Mouse (Mus musculus) midbrain, embryonic 11.5 days (tissue): ENCODE results near the gene Supv3l1. TPM values are rescaled to one million over a fixed set of nuclear protein-coding genes. Genes with fewer than 3 reads are reported as not detected.
"Not testable (repeated sequence)": the region's sequence is repeated elsewhere in the genome, so short reads cannot be mapped to it uniquely, and the experiment has no call there.

Source experiments
- ATAC-seq: fragments of 200-750 bp; cut with Nextera tagmentation; 2 replicates; pipeline ENCODE4 v1.8.0; 2017; ENCODE audit warnings: moderate TSS enrichment, moderate library complexity; ENCODE audit not compliant: low FRiP score
- DNase-seq: peaks from one replicate; pipeline ENCODE4 v3.0.0; 2015; ENCODE audit warnings: low spot score; ENCODE audit errors: missing footprints
- H3K27ac ChIP-seq: fragments of 300-500 bp; sonication (generic); 2 replicates; pipeline ENCODE4 v1.5.1; 2014; ENCODE audit warnings: low read depth, low read length
- H3K27me3 ChIP-seq: fragments of 300-500 bp; sonication (generic); 2 replicates; pipeline ENCODE4 v1.6.1; 2014; ENCODE audit warnings: mild to moderate bottlenecking, low read length, moderate library complexity, mixed read lengths; ENCODE audit not compliant: control insufficient read depth, insufficient read depth
- H3K36me3 ChIP-seq: fragments of 300-500 bp; sonication (generic); 2 replicates; pipeline ENCODE4 v1.6.1; 2014; ENCODE audit warnings: mild to moderate bottlenecking, low read length, moderate library complexity, mixed read lengths; ENCODE audit not compliant: control insufficient read depth, insufficient read depth
- H3K4me1 ChIP-seq: fragments of 300-500 bp; sonication (generic); 2 replicates; pipeline ENCODE4 v1.6.1; 2014; ENCODE audit warnings: low read length; ENCODE audit not compliant: control insufficient read depth, insufficient read depth
- H3K4me2 ChIP-seq: fragments of 300-500 bp; sonication (generic); 2 replicates; pipeline ENCODE4 v1.6.1; 2014; ENCODE audit warnings: mild to moderate bottlenecking, moderate library complexity
- H3K4me3 ChIP-seq: fragments of 300-500 bp; sonication (generic); 2 replicates; pipeline ENCODE4 v1.5.1; 2014; ENCODE audit warnings: low read depth, low read length
- H3K9ac ChIP-seq: fragments of 300-500 bp; sonication (generic); 2 replicates; pipeline ENCODE4 v1.6.1; 2014; ENCODE audit warnings: low read length
- H3K9me3 ChIP-seq: fragments of 300-500 bp; sonication (generic); 2 replicates; pipeline ENCODE4 v1.6.1; 2016; ENCODE audit warnings: low read length; ENCODE audit not compliant: control insufficient read depth
- WGBS: fragments of 180-500 bp; shearing (Covaris S2); extraction: QIAGEN DNeasy Blood & Tissue Kit; methylation state at CpG from one replicate; pipeline ENCODE4 v1.1.7; 2014; 5-methylcytosine and 5-hydroxymethylcytosine counted together
- polyA plus RNA-seq: library from polyadenylated mRNA; unstranded; fragments of >200 nt; fragmentation: Nextera tagmentation; extraction: Ambion mirVana; gene quantifications from 2 replicates; pipeline ENCODE4 v1.2.1, GENCODE M21; 2014

Gene Supv3l1
- 29.1 and 31.6 TPM in 2 replicates for polyA plus RNA-seq

DNA sequence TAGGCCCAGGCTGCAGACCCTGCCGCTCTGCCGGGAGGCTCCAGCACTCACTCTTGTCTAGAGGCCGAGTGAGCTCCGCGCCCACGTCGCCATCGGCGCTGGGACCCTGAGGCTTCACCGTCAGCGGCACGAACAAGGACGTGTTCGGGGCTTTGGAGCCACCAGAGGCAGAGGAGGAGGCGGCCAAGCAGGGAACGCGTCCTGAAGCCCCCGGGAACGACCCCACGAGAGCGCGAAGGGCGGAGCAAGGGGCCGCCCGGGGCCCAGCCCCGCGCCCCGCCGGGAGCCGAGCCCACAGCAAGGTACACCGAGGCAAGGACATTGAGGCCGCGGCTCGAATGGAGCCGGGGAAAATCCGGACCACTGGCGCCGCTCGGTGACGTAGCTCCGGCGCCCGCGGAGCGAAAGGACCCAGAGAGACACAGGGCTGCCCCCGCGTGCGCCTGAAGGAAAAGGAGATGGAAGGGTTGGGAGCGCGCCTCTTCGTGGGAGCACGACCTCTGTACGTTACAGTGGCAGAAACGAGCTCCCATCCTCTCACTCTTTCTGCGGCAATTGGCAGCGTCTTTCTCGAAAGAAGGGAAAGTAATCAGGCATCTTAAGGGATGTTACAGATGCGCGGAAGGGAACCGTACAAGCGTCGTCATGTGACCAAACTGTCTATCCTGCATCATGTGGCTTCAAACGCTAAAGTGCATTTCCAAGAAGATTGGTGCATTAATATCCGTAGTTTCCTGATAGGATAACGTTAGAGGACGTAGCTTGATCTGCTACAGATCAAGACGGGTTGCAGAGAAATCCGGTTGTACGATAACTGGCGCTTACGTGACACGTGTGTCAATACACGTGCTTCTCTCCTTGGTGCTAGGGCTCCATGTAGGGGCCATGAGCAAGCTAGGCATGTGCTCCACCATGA is at the start of gene Supv3l1, which contains the start of gene 4930507D05Rik:
Gene Supv3l1 (minus strand): TSS at position 375 of the 916 bp plus-strand sequence.
Gene 4930507D05Rik (plus strand): TSS at position 126 of the 916 bp plus-strand sequence.
- H3K9me3 ChIP-seq: no peaks in the 10 kb centered on the region
- H3K4me2 ChIP-seq: peak within 1 kb of the TSS; percentile 61
- peaks cover 10% of the 10 kb centered on the region for H3K4me1 ChIP-seq
- ATAC-seq (peak; percentile 90), DNase-seq (peak; percentile 99)
- peak within 1 kb of the TSS; percentile 67 for H3K27ac ChIP-seq
- peak within 1 kb of the TSS; percentile 97 for H3K9ac ChIP-seq
- peaks cover 7% of the 10 kb centered on the region for H3K36me3 ChIP-seq
- peak within 1 kb of the TSS; percentile 99 for H3K4me3 ChIP-seq
- no peaks in the 10 kb centered on the region for H3K27me3 ChIP-seq
- WGBS: under 1% methylated on average over 73 of the region's 73 CpGs

DNA sequence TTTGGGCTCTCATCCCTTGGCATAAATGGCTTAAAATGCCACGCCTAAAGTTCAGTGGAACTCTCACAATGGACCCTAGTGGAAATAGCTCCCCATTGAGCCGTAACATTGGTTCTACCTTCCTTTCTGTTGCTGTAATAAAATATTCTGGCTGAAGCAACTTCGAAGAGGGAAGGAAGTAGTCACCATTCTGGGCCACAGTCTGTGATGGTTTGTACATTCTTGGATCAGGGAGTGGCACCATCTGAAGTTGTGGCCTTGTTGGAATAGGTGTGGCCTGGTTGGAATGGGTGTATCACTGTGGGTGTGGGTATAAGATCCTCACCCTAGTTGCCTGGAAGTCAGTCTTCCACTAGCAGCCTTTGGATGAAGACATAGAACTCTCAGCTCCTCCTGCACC is 42.1 kb upstream of the Supv3l1 start:
- not testable (repeated sequence) for H3K27me3 ChIP-seq, H3K27ac ChIP-seq, H3K9ac ChIP-seq, H3K4me1 ChIP-seq, H3K36me3 ChIP-seq, DNase-seq, H3K4me3 ChIP-seq, H3K4me2 ChIP-seq, ATAC-seq, H3K9me3 ChIP-seq
- WGBS: 83% methylated on average over 3 of the region's 3 CpGs

DNA sequence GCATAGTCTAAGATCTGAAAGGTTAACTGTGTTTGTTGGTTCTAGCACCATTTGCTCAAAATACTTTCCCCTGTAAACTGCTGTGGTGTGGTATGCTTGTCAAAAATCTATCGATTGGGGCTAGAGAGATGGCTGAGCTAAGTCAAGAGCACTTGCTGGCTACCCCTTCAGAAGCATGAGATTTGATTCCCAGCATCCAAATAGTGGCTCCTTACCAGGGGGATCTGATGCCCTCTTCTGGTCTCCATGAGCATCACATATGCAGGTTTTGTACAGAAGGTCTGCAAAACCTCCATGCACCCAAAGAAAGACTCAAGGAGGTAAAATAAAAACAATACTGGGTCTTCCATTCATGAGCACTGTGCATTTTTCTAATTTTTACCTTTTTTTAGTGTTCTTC is 38.7 kb upstream of the Supv3l1 start:
- WGBS: 8% methylated on average over 1 of the region's 1 CpGs
- ATAC-seq (no peak), DNase-seq (peak; percentile 87)
- no peaks in the 10 kb centered on the region for H3K36me3 ChIP-seq
- no peak overlapping the region for H3K9ac ChIP-seq
- no peaks in the 10 kb centered on the region for H3K27me3 ChIP-seq
- H3K4me1 ChIP-seq: no peaks in the 10 kb centered on the region
- no peaks in the 10 kb centered on the region for H3K9me3 ChIP-seq
- no peak overlapping the region for H3K4me3 ChIP-seq
- H3K27ac ChIP-seq: no peak overlapping the region
- H3K4me2 ChIP-seq: no peak overlapping the region

DNA sequence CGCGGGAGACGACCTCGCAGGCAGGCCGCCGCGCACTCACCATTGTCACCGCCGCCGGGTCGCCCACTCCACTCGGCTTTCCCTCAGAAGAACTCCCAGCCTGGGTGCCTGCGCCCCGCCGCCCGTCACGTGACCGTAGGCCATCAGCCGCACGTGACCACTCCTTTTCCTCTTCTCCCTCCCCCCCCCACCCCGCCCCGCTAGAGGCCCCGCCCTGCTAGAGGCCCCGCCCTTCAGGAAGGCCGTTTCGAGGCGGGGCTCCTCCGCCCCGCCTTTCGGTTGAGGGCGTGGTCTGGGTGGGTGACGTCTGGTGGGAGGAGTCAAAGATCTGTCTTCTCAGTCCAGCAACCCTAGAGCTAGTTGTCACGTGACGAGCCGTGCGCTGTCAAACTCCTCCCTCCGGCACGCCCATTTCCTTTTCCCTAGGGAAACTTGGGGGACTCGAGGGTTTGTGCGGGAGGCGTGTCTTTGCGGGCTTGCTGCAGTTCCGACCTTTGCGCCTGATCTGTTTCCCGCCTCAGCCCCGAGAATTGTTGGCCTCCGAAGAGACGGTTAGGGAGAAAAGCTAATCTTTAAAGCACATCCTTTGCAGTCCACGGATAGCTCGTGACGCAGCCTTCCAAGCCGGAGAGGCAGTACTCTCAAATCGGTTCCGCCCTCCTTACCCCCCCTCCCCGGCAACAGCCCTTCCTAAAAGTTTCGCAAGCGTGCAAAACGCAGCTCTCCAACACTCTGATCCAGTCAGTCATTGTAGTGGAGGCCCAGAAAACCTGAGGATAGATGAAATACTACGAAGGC is 37.3 kb upstream of the Supv3l1 start, which contains the start of gene Vps26a:
Gene Vps26a (minus strand): TSS at position 188 of the 798 bp plus-strand sequence.
- H3K36me3 ChIP-seq: no peaks in the 10 kb centered on the region
- H3K4me2 ChIP-seq: peak within 1 kb of the TSS; percentile 73
- under 1% methylated on average over 59 of the region's 59 CpGs for WGBS
- H3K27me3 ChIP-seq: no peaks in the 10 kb centered on the region
- peak within 1 kb of the TSS; percentile 80 for H3K27ac ChIP-seq
- no peaks in the 10 kb centered on the region for H3K9me3 ChIP-seq
- H3K4me1 ChIP-seq: no peaks in the 10 kb centered on the region
- H3K9ac ChIP-seq: peak within 1 kb of the TSS; percentile 87
- ATAC-seq (peak; percentile 90), DNase-seq (peak; percentile 100)
- peak within 1 kb of the TSS; percentile 95 for H3K4me3 ChIP-seq

DNA sequence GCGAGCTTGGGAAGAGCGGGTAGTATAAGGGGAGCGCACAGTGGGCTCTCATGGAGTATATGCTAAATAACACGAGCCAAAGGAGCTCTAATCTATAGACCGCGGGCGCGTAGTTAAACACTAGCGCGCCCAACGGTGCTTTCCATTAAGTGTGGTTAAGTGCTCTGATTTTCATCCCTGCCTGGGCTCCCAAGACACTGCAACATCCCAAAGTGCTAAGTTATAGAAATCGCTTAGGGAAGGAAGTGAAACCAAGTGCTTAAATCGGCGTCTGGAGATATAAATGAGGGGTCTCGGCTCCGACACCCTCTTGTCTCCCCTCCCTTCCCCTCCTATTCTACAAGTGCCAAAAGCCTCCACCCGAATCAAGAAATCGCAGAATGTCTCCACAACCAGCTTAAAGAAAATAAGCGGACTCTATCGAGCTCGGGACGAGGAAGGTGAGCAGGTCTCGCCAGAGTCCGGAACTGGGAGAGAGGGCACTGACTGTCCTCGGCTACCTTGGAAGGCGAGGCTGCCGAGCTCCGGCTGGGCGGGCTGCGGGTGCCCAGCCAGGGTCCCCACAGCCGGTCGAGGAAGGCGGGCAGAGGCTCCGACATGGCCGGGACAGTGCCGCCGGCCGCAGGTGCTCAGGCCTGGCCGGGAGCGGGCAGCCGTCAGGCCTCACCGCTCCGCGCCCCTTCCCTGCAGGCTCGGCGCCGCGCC is 36.5 kb upstream of the Supv3l1 start:
- ATAC-seq: peak; percentile 86
- Histone ChIP-seq H3K36me3 (no peaks in the 10 kb centered on the region), H3K4me3 (peak overlapping the region; percentile 95), H3K9ac (peak overlapping the region; percentile 87), H3K4me1 (no peaks in the 10 kb centered on the region), H3K4me2 (peak overlapping the region; percentile 73), H3K27me3 (no peaks in the 10 kb centered on the region), H3K9me3 (no peaks in the 10 kb centered on the region), H3K27ac (peak overlapping the region; percentile 80)
- peak; percentile 97 for DNase-seq
- WGBS: under 1% methylated on average over 44 of the region's 48 CpGs

DNA sequence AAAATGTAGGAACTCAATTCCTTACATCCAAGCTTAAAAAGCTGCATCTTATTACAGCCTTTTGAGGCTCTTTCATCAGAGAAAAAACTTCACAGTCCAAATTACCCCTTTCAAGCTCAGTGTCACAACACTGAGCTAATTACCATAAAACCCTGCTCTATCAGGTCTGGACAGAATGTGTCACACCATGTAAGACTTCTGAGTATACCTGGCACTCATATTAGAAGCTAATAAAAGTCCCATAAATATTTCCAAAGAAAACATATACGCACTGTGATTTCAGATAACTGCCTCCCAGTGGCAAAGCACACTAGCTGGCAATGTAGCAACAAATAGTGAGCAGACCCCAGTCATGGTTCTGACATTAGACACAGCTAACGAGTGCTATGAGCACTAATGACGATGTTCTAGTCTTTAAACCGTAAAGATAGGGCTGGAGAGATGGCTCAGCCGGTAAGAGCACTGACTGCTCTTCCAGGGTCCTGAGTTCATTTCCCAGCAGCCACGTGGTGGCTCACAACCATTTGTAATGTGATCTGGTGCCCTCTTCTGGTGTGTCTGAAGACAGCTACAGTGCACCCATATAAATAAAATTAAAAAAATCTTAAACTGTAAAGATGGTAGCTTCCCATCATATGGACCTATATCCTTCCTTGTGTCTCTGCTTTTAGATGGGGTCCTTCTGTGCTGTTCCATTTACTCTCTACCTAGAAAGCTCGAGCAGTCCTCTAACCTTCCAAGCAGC is 31.7 kb upstream of the Supv3l1 start:
- Histone ChIP-seq H3K4me3 (no peak overlapping the region), H3K9me3 (no peaks in the 10 kb centered on the region), H3K27ac (no peak overlapping the region), H3K4me2 (no peak overlapping the region), H3K27me3 (no peaks in the 10 kb centered on the region), H3K36me3 (no peaks in the 10 kb centered on the region), H3K4me1 (no peaks in the 10 kb centered on the region), H3K9ac (no peak overlapping the region)
- DNase-seq: no peak
- ATAC-seq: no peak
- 77% methylated on average over 7 of the region's 7 CpGs for WGBS

DNA sequence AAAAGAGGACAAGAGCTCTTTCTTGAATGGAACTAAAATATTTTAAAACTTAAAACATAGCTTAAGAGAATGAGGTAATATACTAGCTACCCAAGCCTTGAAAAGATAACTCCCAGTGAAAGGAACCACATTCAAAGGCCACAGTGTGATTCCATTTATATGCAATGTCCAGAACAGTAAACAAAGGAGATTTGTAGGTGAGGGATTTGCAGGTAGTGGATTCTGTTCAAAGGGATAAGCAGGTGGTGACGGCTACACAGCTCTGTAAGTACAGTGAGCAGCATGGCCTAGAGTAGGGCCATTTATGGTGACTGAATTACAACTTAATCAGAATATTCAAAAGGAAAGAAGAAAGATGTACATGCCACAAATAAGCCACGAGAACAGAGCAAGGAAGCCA is 27.4 kb upstream of the Supv3l1 start:
- Histone ChIP-seq H3K9me3 (no peaks in the 10 kb centered on the region), H3K27me3 (no peaks in the 10 kb centered on the region), H3K27ac (no peak overlapping the region), H3K4me1 (no peaks in the 10 kb centered on the region), H3K9ac (no peak overlapping the region), H3K4me2 (no peak overlapping the region), H3K36me3 (no peaks in the 10 kb centered on the region), H3K4me3 (no peak overlapping the region)
- no peak for ATAC-seq
- WGBS: 85% methylated on average over 2 of the region's 2 CpGs
- no peak for DNase-seq

DNA sequence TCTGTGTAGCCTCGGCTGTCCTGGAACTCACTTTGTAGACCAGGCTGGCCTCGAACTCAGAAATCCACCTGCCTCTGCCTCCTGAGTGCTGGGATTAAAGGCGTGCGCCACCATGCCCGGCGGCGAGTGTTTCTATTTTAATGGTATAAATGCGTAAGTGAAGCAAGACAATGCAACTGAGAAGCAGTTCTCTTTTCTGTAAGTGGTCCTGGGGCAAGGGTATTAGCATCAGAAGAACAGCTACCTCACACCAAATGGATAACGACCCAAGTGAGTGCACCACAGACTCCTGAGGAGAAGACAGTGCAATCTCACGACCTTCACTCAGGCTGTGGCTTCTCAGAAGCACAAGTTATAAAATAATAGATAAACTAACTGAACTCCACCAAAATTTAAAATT is 25.4 kb upstream of the Supv3l1 start:
- no peak for ATAC-seq
- no peak overlapping the region for H3K4me2 ChIP-seq
- no peak for DNase-seq
- no peaks in the 10 kb centered on the region for H3K4me1 ChIP-seq
- no peaks in the 10 kb centered on the region for H3K36me3 ChIP-seq
- 90% methylated on average over 10 of the region's 10 CpGs for WGBS
- no peak overlapping the region for H3K27ac ChIP-seq
- H3K27me3 ChIP-seq: no peaks in the 10 kb centered on the region
- no peak overlapping the region for H3K9ac ChIP-seq
- H3K9me3 ChIP-seq: no peaks in the 10 kb centered on the region
- H3K4me3 ChIP-seq: no peak overlapping the region
